Mouse (Mus musculus) intestine, embryonic 16.5 days (tissue): ENCODE measurements around the gene Fry. TPM values are rescaled to one million over a fixed set of nuclear protein-coding genes. Genes with fewer than 3 reads are reported as not detected.

Experiments
- ATAC-seq: fragments of 200-750 bp; cut with Nextera tagmentation; 2 replicates; pipeline ENCODE4 v1.8.0; 2017; ENCODE audit warnings: moderate TSS enrichment, moderate library complexity
- H3K27ac ChIP-seq: fragments of 300-500 bp; sonication (generic); 2 replicates; pipeline ENCODE4 v1.5.1; 2014; ENCODE audit warnings: mild to moderate bottlenecking, low read length
- H3K27me3 ChIP-seq: fragments of 300-500 bp; sonication (generic); replicated peaks from 2 replicates; pipeline ENCODE4 v1.6.1; 2014; ENCODE audit warnings: low read length, control low read depth, mixed read lengths; ENCODE audit not compliant: control insufficient read depth, insufficient read depth
- H3K36me3 ChIP-seq: fragments of 300-500 bp; sonication (generic); 2 replicates; pipeline ENCODE4 v1.6.1; 2014; ENCODE audit warnings: low read length, control low read depth; ENCODE audit not compliant: control insufficient read depth, insufficient read depth
- H3K4me1 ChIP-seq: fragments of 300-500 bp; sonication (generic); 2 replicates; pipeline ENCODE4 v1.6.1; 2014; ENCODE audit warnings: low read length, control low read depth, mixed read lengths; ENCODE audit not compliant: control insufficient read depth, insufficient read depth
- H3K4me2 ChIP-seq: fragments of 300-500 bp; sonication (generic); 2 replicates; pipeline ENCODE4 v1.6.1; 2014; ENCODE audit warnings: low read depth, low read length, control low read depth
- H3K4me3 ChIP-seq: fragments of 300-500 bp; sonication (generic); 2 replicates; pipeline ENCODE4 v1.5.1; 2014; ENCODE audit warnings: mild to moderate bottlenecking, low read length
- H3K9ac ChIP-seq: fragments of 300-500 bp; sonication (generic); 2 replicates; pipeline ENCODE4 v1.6.1; 2014; ENCODE audit warnings: low read depth, low read length
- H3K9me3 ChIP-seq: fragments of 300-500 bp; sonication (generic); 2 replicates; pipeline ENCODE4 v1.6.1; 2016; ENCODE audit warnings: low read length, control low read depth; ENCODE audit not compliant: control insufficient read depth
- WGBS: fragments of 180-500 bp; shearing (Covaris S2); extraction: QIAGEN DNeasy Blood & Tissue Kit; methylation state at CpG from one replicate; pipeline ENCODE4 v1.1.7; 2014; 5-methylcytosine and 5-hydroxymethylcytosine counted together
- polyA plus RNA-seq: library from polyadenylated mRNA; unstranded; fragments of >200 nt; fragmentation: Nextera tagmentation; extraction: Ambion mirVana; gene quantifications from 2 replicates; pipeline ENCODE4 v1.2.1, GENCODE M21; 2015

Fry gene
- polyA plus RNA-seq, 1 experiment from 2014 or later = 6.1 TPM

DNA sequence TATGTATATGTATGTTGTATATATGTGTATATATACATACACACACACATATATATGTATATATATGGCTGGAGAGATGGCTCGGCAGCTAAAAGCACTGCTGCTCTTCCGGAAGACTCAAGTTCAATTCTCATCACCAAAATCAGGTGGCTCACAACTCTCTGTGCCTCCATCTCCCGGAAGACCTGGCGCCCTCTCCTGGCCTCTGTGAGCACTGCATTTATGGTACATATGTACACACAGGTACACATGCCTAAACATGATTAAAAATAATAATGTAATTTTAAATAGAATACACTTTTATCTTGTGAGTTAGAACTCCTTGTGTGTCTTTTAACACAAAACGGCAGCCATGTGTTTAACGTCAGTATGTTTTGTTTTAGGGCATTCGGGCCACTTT is 312.8 kb downstream of the Fry start:
- no peak for ATAC-seq
- Histone ChIP-seq H3K9ac (no peak overlapping the region), H3K4me2 (no peak overlapping the region), H3K27me3 (no peaks in the 10 kb centered on the region), H3K27ac (no peak overlapping the region), H3K4me3 (no peak overlapping the region), H3K36me3 (no peaks in the 10 kb centered on the region), H3K9me3 (no peaks in the 10 kb centered on the region), H3K4me1 (no peaks in the 10 kb centered on the region)
- 94% methylated on average over 7 of the region's 7 CpGs for WGBS

- 98% methylated on average over 2 of the region's 2 CpGs for WGBS
- Histone ChIP-seq H3K27me3 (no peaks in the 10 kb centered on the region), H3K36me3 (no peaks in the 10 kb centered on the region), H3K9me3 (no peaks in the 10 kb centered on the region), H3K4me3 (no peak overlapping the region), H3K27ac (no peak overlapping the region), H3K4me1 (0 out of 2 replicates have a peak, but pooled peaks cover 4% of the 10 kb centered on the region), H3K4me2 (no peak overlapping the region), H3K9ac (no peak overlapping the region)
- no peak for ATAC-seq
Measured at GRCm38 (mm10) chr5:150432960-150433359, 314.5 kb downstream of the Fry start.

DNA sequence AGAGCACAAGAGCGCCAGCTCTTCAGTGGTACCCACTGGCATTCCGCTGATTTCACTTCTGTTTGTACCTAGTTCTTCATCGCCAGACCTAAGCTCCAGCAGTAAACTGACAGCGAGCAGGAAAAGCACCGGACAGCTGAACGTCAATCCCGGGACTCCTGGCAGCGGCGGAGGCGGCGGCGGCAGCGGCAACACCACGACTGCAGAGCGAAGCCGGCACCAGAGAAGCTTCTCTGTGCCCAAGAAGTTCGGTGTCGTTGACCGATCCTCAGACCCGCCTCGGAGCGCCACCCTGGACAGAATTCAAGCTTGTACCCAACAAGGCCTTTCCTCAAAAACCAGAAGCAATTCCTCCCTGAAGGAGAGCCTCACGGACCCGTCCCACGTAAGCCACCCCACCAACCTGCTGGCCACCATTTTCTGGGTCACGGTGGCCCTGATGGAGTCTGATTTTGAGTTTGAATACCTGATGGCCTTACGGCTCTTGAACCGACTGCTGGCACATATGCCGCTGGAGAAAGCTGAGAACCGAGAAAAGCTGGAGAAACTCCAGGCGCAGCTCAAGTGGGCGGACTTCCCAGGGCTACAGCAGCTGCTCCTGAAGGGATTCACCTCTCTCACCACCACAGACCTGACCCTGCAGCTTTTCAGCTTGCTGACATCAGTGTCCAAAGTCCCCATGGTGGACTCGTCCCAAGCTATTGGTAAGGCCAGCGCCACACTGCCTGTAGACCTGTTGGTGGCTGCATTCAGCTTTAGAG is 318.4 kb downstream of the Fry start:
- H3K9ac ChIP-seq = peak overlapping the region; percentile 27

DNA sequence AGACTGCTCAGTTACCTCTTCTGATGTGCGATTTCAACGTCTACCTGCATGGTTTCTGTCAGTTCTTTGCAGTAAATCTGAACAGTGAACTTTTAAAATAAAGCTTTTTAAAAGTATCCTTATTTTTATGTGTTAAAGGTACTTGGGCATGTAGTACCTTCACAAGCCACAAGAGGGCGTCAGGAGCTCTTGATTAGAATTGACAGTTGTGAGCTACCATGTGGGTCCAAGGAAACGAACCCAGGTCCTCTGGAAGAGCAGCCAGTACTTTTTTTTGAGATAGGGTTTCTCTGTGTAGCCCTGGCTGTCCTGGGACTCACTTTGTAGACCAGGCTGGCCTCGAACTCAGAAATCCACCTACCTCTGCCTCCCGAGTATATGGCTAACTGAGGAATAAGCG is 323.2 kb downstream of the Fry start:
- H3K9me3 ChIP-seq = no peaks in the 10 kb centered on the region
- H3K36me3 ChIP-seq = no peaks in the 10 kb centered on the region
- no peak overlapping the region for H3K9ac ChIP-seq
- H3K27me3 ChIP-seq = no peaks in the 10 kb centered on the region
- 0 out of 2 replicates have a peak, but pooled peaks cover 4% of the 10 kb centered on the region for H3K4me1 ChIP-seq
- no peak overlapping the region for H3K27ac ChIP-seq
- WGBS = 39% methylated on average over 7 of the region's 7 CpGs
- H3K4me2 ChIP-seq = no peak overlapping the region
- no peak for ATAC-seq
- H3K4me3 ChIP-seq = no peak overlapping the region

More for the DNA sequence above, 318.4 kb downstream of the Fry start:
- Histone ChIP-seq H3K27me3 (no peaks in the 10 kb centered on the region), H3K27ac (no peak overlapping the region), H3K36me3 (no peaks in the 10 kb centered on the region), H3K4me3 (peak overlapping the region; percentile 34), H3K9me3 (no peaks in the 10 kb centered on the region), H3K4me2 (peak overlapping the region; percentile 43), H3K4me1 (0 out of 2 replicates have a peak, but pooled peaks cover 4% of the 10 kb centered on the region)
- WGBS = 35% methylated on average over 34 of the region's 34 CpGs
- 0 out of 2 replicates have a peak, but pooled peaks have one; percentile 36 for ATAC-seq

GRCm38 (mm10) chr5:150451281-150452003 is 333.0 kb downstream of the Fry start:
- no peak overlapping the region for H3K4me2 ChIP-seq
- ATAC-seq = no peak
- 80% methylated on average over 9 of the region's 9 CpGs for WGBS

GRCm38 (mm10) chr5:150452004-150452626 is 333.7 kb downstream of the Fry start:
- H3K27me3 ChIP-seq = no peaks in the 10 kb centered on the region
- H3K27ac ChIP-seq = no peak overlapping the region
- ATAC-seq = no peak
- H3K36me3 ChIP-seq = peaks cover 3% of the 10 kb centered on the region; the same call in 1 of the 2 replicates
- H3K4me1 ChIP-seq = no peaks in the 10 kb centered on the region
- H3K9me3 ChIP-seq = peaks cover 6% of the 10 kb centered on the region; the same call in 1 of the 2 replicates
- no peak overlapping the region for H3K4me2 ChIP-seq
- H3K4me3 ChIP-seq = no peak overlapping the region
- WGBS = 59% methylated on average over 1 of the region's 1 CpGs
- H3K9ac ChIP-seq = no peak overlapping the region

More at GRCm38 (mm10) chr5:150451281-150452003, 333.0 kb downstream of the Fry start:
- no peak overlapping the region for H3K27ac ChIP-seq
- H3K9me3 ChIP-seq = peaks cover 6% of the 10 kb centered on the region; the same call in 1 of the 2 replicates
- H3K27me3 ChIP-seq = no peaks in the 10 kb centered on the region
- peaks cover 3% of the 10 kb centered on the region; the same call in 1 of the 2 replicates for H3K36me3 ChIP-seq
- H3K4me3 ChIP-seq = no peak overlapping the region
- no peak overlapping the region for H3K9ac ChIP-seq
- H3K4me1 ChIP-seq = no peaks in the 10 kb centered on the region

- ATAC-seq = no peak
- Histone ChIP-seq H3K4me2 (no peak overlapping the region), H3K9me3 (peaks cover 6% of the 10 kb centered on the region; the same call in 1 of the 2 replicates), H3K4me3 (no peak overlapping the region), H3K27ac (no peak overlapping the region), H3K4me1 (peaks cover 2% of the 10 kb centered on the region; the same call in 1 of the 2 replicates), H3K27me3 (no peaks in the 10 kb centered on the region), H3K36me3 (peaks cover 3% of the 10 kb centered on the region; the same call in 1 of the 2 replicates), H3K9ac (no peak overlapping the region)
Measured at GRCm38 (mm10) chr5:150452671-150453070, 334.2 kb downstream of the Fry start.

DNA sequence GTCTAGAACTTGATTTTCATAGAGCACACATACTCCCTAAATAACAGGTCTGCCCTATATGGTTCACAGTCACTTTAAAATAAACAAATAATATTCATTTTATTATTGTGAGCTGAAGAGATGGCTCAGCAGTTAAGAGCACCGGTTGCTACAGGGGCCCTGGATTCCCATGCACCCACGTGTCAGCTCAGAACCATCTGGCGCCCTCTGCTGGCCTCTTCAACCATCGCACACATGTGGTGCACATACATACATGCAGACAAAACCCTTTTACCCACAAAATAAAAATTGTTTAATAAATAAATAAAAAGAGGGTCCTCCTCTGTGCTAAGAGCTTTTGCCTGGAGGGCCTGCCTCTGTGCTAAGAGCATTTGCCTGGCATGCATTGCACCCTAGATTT is 335.0 kb downstream of the Fry start:
- H3K4me1 ChIP-seq = peaks cover 3% of the 10 kb centered on the region; the same call in 1 of the 2 replicates
- H3K27ac ChIP-seq = no peak overlapping the region
- no peak overlapping the region for H3K4me3 ChIP-seq
- peaks cover 6% of the 10 kb centered on the region; the same call in 1 of the 2 replicates for H3K9me3 ChIP-seq
- 86% methylated on average over 4 of the region's 4 CpGs for WGBS
- peaks cover 3% of the 10 kb centered on the region; the same call in 1 of the 2 replicates for H3K36me3 ChIP-seq
- ATAC-seq = no peak
- no peaks in the 10 kb centered on the region for H3K27me3 ChIP-seq
- no peak overlapping the region for H3K9ac ChIP-seq
- no peak overlapping the region for H3K4me2 ChIP-seq
